In genomic region chr2:119299981-119300818, GRCm38 (mm10) we compare ENCODE assay signal across 7 mouse cellular contexts. TPM values are rescaled to one million over a fixed set of nuclear protein-coding genes. Genes with fewer than 3 reads are reported as not detected.
DNase-seq lines count a peak whose midpoint lies in the region; ATAC-seq and TF ChIP-seq lines count a peak whose summit lies in the region.

No protein-coding gene starts in this region.

- no peaks in the 10 kb centered on the region for H3K27me3 ChIP-seq in erythroblast, embryonic 14.5 days (ENCODE audit: control insufficient read depth)
- H3K27me3 ChIP-seq in heart, postnatal 0 days (ENCODE audit: control insufficient read depth, insufficient read depth, low read length), result no peaks in the 10 kb centered on the region
- H3K27me3 ChIP-seq in spleen, adult 2 months (ENCODE audit: control insufficient read depth, insufficient read depth, low read length), result no peaks in the 10 kb centered on the region

- H3K36me3 ChIP-seq in erythroblast, embryonic 14.5 days (ENCODE audit: control insufficient read depth), result peaks cover 37% of the 10 kb centered on the region
- peaks cover 27% of the 10 kb centered on the region for H3K36me3 ChIP-seq in heart, postnatal 0 days (replicated peaks; ENCODE audit: control insufficient read depth, insufficient read depth, low read length)
- peaks cover 16% of the 10 kb centered on the region for H3K36me3 ChIP-seq in spleen, adult 2 months (ENCODE audit: control insufficient read depth, insufficient read depth, low read length)

- peaks cover 56% of the 10 kb centered on the region for H3K4me1 ChIP-seq in erythroblast, embryonic 14.5 days (ENCODE audit: control insufficient read depth)
- H3K4me1 ChIP-seq in heart, postnatal 0 days (ENCODE audit: control insufficient read depth, insufficient read depth), result peaks cover 16% of the 10 kb centered on the region
- peaks cover 13% of the 10 kb centered on the region; the same call in 1 of the 2 replicates for H3K4me1 ChIP-seq in spleen, adult 2 months (ENCODE audit: control insufficient read depth, insufficient read depth, insufficient read length)

- H3K4me3 ChIP-seq in erythroblast, embryonic 14.5 days (replicated peaks), result peak overlapping the region; percentile 57
- H3K4me3 ChIP-seq in heart, postnatal 0 days (ENCODE audit: low read depth, low read length), result peak overlapping the region; percentile 20
- peak overlapping the region; percentile 31; the same call in 1 of the 2 replicates for H3K4me3 ChIP-seq in spleen, adult 2 months (ENCODE audit: extremely low read depth, insufficient read depth, insufficient read length)

- H3K9ac ChIP-seq in heart, postnatal 0 days (replicated peaks; ENCODE audit: low read depth, low read length), result peak overlapping the region; percentile 15; the same call in 1 of the 2 replicates

- no peak for TF ChIP-seq POLR2A in brain, embryonic 14.5 days (IDR thresholded peaks at IDR 0.05; ENCODE audit: borderline replicate concordance, extremely low read depth, insufficient read depth, insufficient read length, poor library complexity, severe bottlenecking)
- no peak for TF ChIP-seq POLR2A in spleen, adult 2 months (IDR thresholded peaks at IDR 0.05; ENCODE audit: low read depth, low read length)

- WGBS in heart, postnatal 0 days, result 5% methylated on average over 15 of the region's 15 CpGs
- WGBS in spleen, adult 2 months, result 3% methylated on average over 15 of the region's 15 CpGs

- peak; percentile 91 for ATAC-seq in heart, postnatal 0 days (ENCODE audit: insufficient read depth, low read depth)
- peak; percentile 79 for ATAC-seq in megakaryocyte progenitor cell, adult 5-6 weeks (replicated peaks; ENCODE audit: poor library complexity)

- peak overlapping the region; percentile 83 for H3K27ac ChIP-seq in heart, postnatal 0 days (ENCODE audit: low read depth)
- H3K27ac ChIP-seq in spleen, adult 2 months (ENCODE audit: insufficient read depth, low read length), result peak overlapping the region; percentile 51

- peak; percentile 79 for TF ChIP-seq EP300 in heart, postnatal 0 days (IDR thresholded peaks at IDR 0.05; ENCODE audit: low read depth)

- peak overlapping the region; percentile 56 for H3K4me2 ChIP-seq in heart, postnatal 0 days (ENCODE audit: low read depth, low read length)

- peak; percentile 67 for TF ChIP-seq CTCF in brain, embryonic 14.5 days (IDR thresholded peaks at IDR 0.05; ENCODE audit: borderline replicate concordance, extremely low read depth, insufficient read depth, insufficient read length)
- peak; percentile 78 for TF ChIP-seq CTCF in heart, postnatal 0 days (IDR thresholded peaks at IDR 0.05; ENCODE audit: low read depth)
- peak; percentile 82 for TF ChIP-seq CTCF in spleen, adult 2 months (IDR thresholded peaks at IDR 0.05; ENCODE audit: extremely low read depth, insufficient read depth, insufficient read length, insufficient replicate concordance)

- H3K9me3 ChIP-seq in erythroblast, embryonic 14.5 days (ENCODE audit: control insufficient read depth, low read length), result no peaks in the 10 kb centered on the region
- H3K9me3 ChIP-seq in heart, postnatal 0 days (replicated peaks; ENCODE audit: control insufficient read depth, low read length), result no peaks in the 10 kb centered on the region

- DNase-seq in Muller cell, postnatal 12 days (ENCODE audit: inconsistent ontology term), result peak; percentile 84
- peak; percentile 84 for DNase-seq in brain, embryonic 14.5 days (ENCODE audit: low read depth)
- DNase-seq in heart, postnatal 0 days (ENCODE audit: low spot score), result peak; percentile 92
- peak; percentile 94 to 96 for DNase-seq in kidney, postnatal 36 days
- peak; percentile 85 to 92 for DNase-seq in spleen, adult 2 months (ENCODE audit: low read depth in 1 of 2, low spot score in 2 of 2)

RNA-seq across cellular contexts. Expression of gene Vps18, which starts 11.7 kb away (rescaled TPM):
- polyA plus RNA-seq in brain, embryonic 14.5 days (2012; rRNA removed), result 26.0 and 28.6 TPM in 2 replicates
- 0.60 and 0.73 TPM in 2 replicates for polyA plus RNA-seq in erythroblast, embryonic 14.5 days (2012)
- 14.3 and 16.2 TPM in 2 replicates for total RNA-seq in heart, postnatal 0 days (2014; rRNA removed; ENCODE audit: low replicate concordance)
- polyA plus RNA-seq in heart, postnatal 0 days (2015; fragmentation: Nextera tagmentation; extraction: Ambion mirVana), result 8.0 and 8.3 TPM in 2 replicates
- 7.2 and 7.6 TPM in 2 replicates for total RNA-seq in megakaryocyte progenitor cell, adult 5-6 weeks (2015)
- total RNA-seq in megakaryocyte progenitor cell, adult 5-6 weeks (2017), result 18.8 and 20.0 TPM in 2 replicates
- polyA plus RNA-seq in spleen, adult 2 months (2012; rRNA removed), result 19.3 and 24.1 TPM in 2 replicates

RNA-seq across cellular contexts. Expression of gene Dll4, which starts 25.4 kb away (rescaled TPM):
- 5.9 and 9.0 TPM in 2 replicates for polyA plus RNA-seq in brain, embryonic 14.5 days (2012; rRNA removed)
- polyA plus RNA-seq in erythroblast, embryonic 14.5 days (2012), result 0.04 and 0.05 TPM in 2 replicates
- total RNA-seq in heart, postnatal 0 days (2014; rRNA removed; ENCODE audit: low replicate concordance), result 5.0 and 6.6 TPM in 2 replicates
- 5.7 and 6.2 TPM in 2 replicates for polyA plus RNA-seq in heart, postnatal 0 days (2015; fragmentation: Nextera tagmentation; extraction: Ambion mirVana)
- 0.05 TPM in 1 of 2 replicates, not detected in the other for total RNA-seq in megakaryocyte progenitor cell, adult 5-6 weeks (2015)
- total RNA-seq in megakaryocyte progenitor cell, adult 5-6 weeks (2017), result not detected in 2 replicates
- 5.6 and 6.2 TPM in 2 replicates for polyA plus RNA-seq in spleen, adult 2 months (2012; rRNA removed)

RNA-seq across cellular contexts. Expression of gene Rhov, which starts 29.1 kb away (rescaled TPM):
- polyA plus RNA-seq in brain, embryonic 14.5 days (2012; rRNA removed), result 9.1 and 13.5 TPM in 2 replicates
- polyA plus RNA-seq in erythroblast, embryonic 14.5 days (2012), result not detected in 2 replicates
- 3.4 TPM in 1 of 2 replicates, not detected in the other for total RNA-seq in heart, postnatal 0 days (2014; rRNA removed; ENCODE audit: low replicate concordance)
- polyA plus RNA-seq in heart, postnatal 0 days (2015; fragmentation: Nextera tagmentation; extraction: Ambion mirVana), result 0.19 TPM in 1 of 2 replicates, not detected in the other
- total RNA-seq in megakaryocyte progenitor cell, adult 5-6 weeks (2015), result not detected in 2 replicates
- not detected in 2 replicates for total RNA-seq in megakaryocyte progenitor cell, adult 5-6 weeks (2017)
- 0.15 and 0.38 TPM in 2 replicates for polyA plus RNA-seq in spleen, adult 2 months (2012; rRNA removed)

RNA-seq across cellular contexts. Expression of gene Chac1, which starts 50.8 kb away (rescaled TPM):
- 5.4 and 6.1 TPM in 2 replicates for polyA plus RNA-seq in brain, embryonic 14.5 days (2012; rRNA removed)
- 3.1 and 7.6 TPM in 2 replicates for polyA plus RNA-seq in erythroblast, embryonic 14.5 days (2012)
- 0.11 and 0.27 TPM in 2 replicates for total RNA-seq in heart, postnatal 0 days (2014; rRNA removed; ENCODE audit: low replicate concordance)
- 0.30 and 0.52 TPM in 2 replicates for polyA plus RNA-seq in heart, postnatal 0 days (2015; fragmentation: Nextera tagmentation; extraction: Ambion mirVana)
- total RNA-seq in megakaryocyte progenitor cell, adult 5-6 weeks (2015), result 0.34 and 0.57 TPM in 2 replicates
- 0.71 and 1.3 TPM in 2 replicates for total RNA-seq in megakaryocyte progenitor cell, adult 5-6 weeks (2017)
- polyA plus RNA-seq in spleen, adult 2 months (2012; rRNA removed), result 1.9 and 2.9 TPM in 2 replicates

Comparison
In these comparisons a context has a peak if more than half of its experiments do, and no peak if none do; other contexts are left out.
1. Peak in every context shown above with its lines: DNase-seq, ATAC-seq, H3K4me3 ChIP-seq and H3K27ac ChIP-seq.